Mouse (Mus musculus) hindbrain, embryonic 13.5 days (tissue): ENCODE results near the gene Mtmr12. TPM values are rescaled to one million over a fixed set of nuclear protein-coding genes. Genes with fewer than 3 reads are reported as not detected.
"Not testable (repeated sequence)": the region's sequence is repeated elsewhere in the genome, so short reads cannot be mapped to it uniquely, and the experiment has no call there.

Experiments used
- ATAC-seq: fragments of 200-750 bp; cut with Nextera tagmentation; 2 replicates; pipeline ENCODE4 v1.8.0; 2017; ENCODE audit warnings: moderate TSS enrichment; ENCODE audit not compliant: low FRiP score
- H3K27ac ChIP-seq: fragments of 300-500 bp; sonication (generic); 2 replicates; pipeline ENCODE4 v1.5.1; 2015; ENCODE audit warnings: inconsistent platforms, mild to moderate bottlenecking, moderate library complexity
- H3K27me3 ChIP-seq: fragments of 300-500 bp; sonication (generic); 2 replicates; pipeline ENCODE4 v1.6.1; 2015; ENCODE audit warnings: mild to moderate bottlenecking, inconsistent platforms
- H3K36me3 ChIP-seq: fragments of 300-500 bp; sonication (generic); 2 replicates; pipeline ENCODE4 v1.6.1; 2015; ENCODE audit warnings: mild to moderate bottlenecking, inconsistent platforms
- H3K4me1 ChIP-seq: fragments of 300-500 bp; sonication (generic); replicated peaks from 2 replicates; pipeline ENCODE4 v1.6.1; 2015; ENCODE audit warnings: inconsistent platforms
- H3K4me2 ChIP-seq: fragments of 300-500 bp; sonication (generic); 2 replicates; pipeline ENCODE4 v1.6.1; 2015; ENCODE audit warnings: inconsistent platforms, mild to moderate bottlenecking, moderate library complexity
- H3K4me3 ChIP-seq: fragments of 300-500 bp; sonication (generic); 2 replicates; pipeline ENCODE4 v1.5.1; 2015; ENCODE audit warnings: mild to moderate bottlenecking, inconsistent platforms
- H3K9ac ChIP-seq: fragments of 300-500 bp; sonication (generic); 2 replicates; pipeline ENCODE4 v1.6.1; 2015; ENCODE audit warnings: mild to moderate bottlenecking, inconsistent platforms
- H3K9me3 ChIP-seq: fragments of 300-500 bp; sonication (generic); 2 replicates; pipeline ENCODE4 v1.6.1; 2016; ENCODE audit warnings: inconsistent platforms
- WGBS: fragments of 180-500 bp; shearing (Covaris S2); methylation state at CpG from one replicate; pipeline ENCODE4 v1.1.7; 2015; 5-methylcytosine and 5-hydroxymethylcytosine counted together
- polyA plus RNA-seq: library from polyadenylated mRNA; unstranded; fragments of >200 nt; fragmentation: Nextera tagmentation; extraction: Ambion mirVana; gene quantifications from 2 replicates; pipeline ENCODE4 v1.2.1, GENCODE M21; 2015

Gene Mtmr12
- polyA plus RNA-seq, 1 experiment from 2014 or later: 7.7 TPM

DNA sequence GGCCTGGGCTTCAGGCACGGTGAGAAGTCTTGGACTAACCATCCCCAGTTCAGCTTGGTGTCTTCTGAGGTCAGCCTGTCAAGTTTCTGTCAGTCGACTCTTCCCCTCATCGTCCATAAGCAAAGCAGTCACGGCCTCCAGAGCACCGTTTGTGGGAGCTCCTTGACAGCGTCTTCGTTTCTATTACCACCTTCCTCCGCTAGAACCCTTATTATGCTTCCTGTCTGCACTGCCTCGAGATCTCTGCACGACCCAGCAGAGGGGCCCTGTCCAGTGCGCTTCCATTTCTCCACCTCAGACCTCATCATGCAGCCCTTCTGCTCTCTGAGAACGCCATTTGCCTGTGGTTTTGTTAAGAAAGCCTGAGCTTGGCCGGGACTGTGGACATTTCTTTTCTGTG, 12.0 kb downstream of the Mtmr12 start:
- Histone ChIP-seq H3K27me3 (no peaks in the 10 kb centered on the region), H3K36me3 (no peaks in the 10 kb centered on the region), H3K4me2 (no peak overlapping the region), H3K9me3 (no peaks in the 10 kb centered on the region), H3K4me3 (no peak overlapping the region), H3K9ac (no peak overlapping the region), H3K27ac (no peak overlapping the region), H3K4me1 (peaks cover 39% of the 10 kb centered on the region)
- WGBS: 79% methylated on average over 13 of the region's 13 CpGs
- no peak for ATAC-seq

DNA sequence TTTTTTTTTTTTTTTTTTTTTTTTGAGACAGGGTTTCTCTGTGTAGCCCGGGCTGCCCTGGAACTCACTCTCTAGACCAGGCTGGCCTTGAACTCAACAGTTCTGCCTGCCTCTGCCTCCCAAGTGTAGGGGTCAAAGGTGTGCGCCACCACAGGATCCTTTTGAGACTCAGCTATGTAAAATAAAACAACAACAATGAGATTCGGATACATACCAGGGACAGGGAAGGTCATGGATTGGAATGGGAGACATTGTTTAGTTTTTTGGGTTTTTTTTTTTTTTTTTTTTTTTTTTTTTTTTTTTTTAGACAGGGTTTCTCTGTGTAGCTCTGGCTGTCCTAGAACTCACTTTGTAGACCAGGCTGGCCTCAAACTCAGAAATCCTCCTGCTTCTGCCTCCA, 12.5 kb downstream of the Mtmr12 start:
- H3K4me2 ChIP-seq, H3K27ac ChIP-seq, H3K36me3 ChIP-seq, ATAC-seq, H3K27me3 ChIP-seq, H3K9me3 ChIP-seq, H3K9ac ChIP-seq, H3K4me3 ChIP-seq: not testable (repeated sequence)
- 89% methylated on average over 3 of the region's 3 CpGs for WGBS
- H3K4me1 ChIP-seq: peaks cover 44% of the 10 kb centered on the region

DNA sequence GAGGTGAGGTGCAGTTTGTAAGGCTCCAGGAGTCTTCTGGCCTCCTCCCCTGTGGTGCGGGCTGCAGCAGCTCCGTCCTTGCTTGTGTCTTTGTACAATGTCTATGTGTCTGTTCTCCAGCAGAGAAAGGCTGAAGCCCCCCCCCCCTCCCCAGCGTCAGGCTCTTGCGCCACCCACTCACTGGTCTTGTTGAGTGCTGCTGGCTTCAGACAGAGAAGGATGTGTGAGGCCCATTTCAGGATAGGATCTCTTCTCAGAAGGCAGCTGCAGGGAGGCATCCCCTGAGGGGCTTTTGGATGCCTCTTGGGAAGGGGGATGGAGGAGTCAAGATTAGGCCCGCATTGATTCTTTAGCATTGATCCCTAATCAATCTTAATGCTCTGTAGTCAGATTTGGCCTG, 13.0 kb downstream of the Mtmr12 start:
- Histone ChIP-seq H3K36me3 (no peaks in the 10 kb centered on the region), H3K27ac (no peak overlapping the region), H3K27me3 (no peaks in the 10 kb centered on the region), H3K4me1 (peaks cover 48% of the 10 kb centered on the region), H3K9me3 (no peaks in the 10 kb centered on the region), H3K4me2 (no peak overlapping the region), H3K4me3 (no peak overlapping the region), H3K9ac (no peak overlapping the region)
- WGBS: 26% methylated on average over 5 of the region's 5 CpGs
- ATAC-seq: 0 out of 2 replicates have a peak, but pooled peaks have one; percentile 22

DNA sequence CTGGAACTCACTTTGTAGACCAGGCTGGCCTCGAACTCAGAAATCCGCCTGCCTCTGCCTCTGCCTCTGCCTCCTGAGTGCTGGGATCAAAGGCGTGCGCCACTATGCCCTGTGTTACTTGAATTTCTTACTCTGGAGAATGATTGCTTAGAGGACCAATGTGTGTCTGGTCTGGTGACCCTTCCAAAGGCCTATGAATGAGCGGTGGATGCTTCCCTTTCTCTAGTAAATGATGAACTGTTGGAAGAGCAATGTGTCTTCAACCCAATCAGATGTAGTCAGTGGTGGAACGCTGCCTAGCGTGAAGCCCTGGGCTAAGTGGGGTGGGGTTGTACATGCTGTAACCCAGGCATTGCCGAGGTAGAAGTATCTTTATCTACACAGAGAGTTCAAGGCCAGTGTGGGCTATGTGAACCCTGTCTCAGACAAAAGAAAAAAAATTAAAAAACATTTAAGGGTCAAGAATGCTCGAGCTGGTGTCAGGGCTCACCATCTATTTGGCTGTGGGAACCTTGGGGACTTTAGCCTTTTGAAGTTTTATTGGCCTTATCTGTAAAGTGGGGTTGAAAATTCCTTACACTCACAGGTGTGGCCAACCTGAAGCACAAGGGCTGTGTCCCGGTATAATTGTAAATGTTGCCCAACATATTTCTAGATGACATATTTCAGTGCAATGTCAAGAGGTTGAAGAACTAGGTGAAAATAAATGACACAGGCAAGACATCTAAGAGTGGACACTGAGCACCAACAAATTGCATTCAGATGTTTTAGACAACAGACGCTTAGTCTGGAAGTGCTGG, 14.0 kb downstream of the Mtmr12 start:
- no peaks in the 10 kb centered on the region for H3K36me3 ChIP-seq
- no peak for ATAC-seq
- no peak overlapping the region for H3K4me2 ChIP-seq
- 94% methylated on average over 11 of the region's 11 CpGs for WGBS
- no peaks in the 10 kb centered on the region for H3K27me3 ChIP-seq
- no peaks in the 10 kb centered on the region for H3K9me3 ChIP-seq
- H3K4me1 ChIP-seq: peaks cover 51% of the 10 kb centered on the region
- no peak overlapping the region for H3K27ac ChIP-seq
- H3K4me3 ChIP-seq: no peak overlapping the region
- no peak overlapping the region for H3K9ac ChIP-seq

DNA sequence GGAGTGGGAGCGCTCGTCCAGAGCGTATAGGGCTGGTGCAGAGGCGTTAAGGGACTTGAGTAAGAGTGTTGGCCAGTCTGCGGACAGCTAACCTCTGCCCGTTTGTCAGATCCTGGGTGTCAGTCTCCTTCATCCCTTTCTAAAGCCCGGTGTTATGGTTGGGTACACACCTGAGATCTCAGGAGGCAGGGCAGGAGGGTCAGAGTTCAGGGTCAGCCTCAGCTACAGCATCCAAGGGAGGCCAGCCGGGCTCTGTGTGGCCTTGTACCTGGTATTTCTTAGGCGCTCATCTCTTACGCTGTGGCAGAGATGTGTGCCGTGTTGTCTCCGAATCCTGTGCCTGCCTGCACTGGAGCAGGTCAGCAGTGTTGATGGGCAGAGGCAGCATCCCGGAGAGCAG, 16.3 kb downstream of the Mtmr12 start:
- Histone ChIP-seq H3K4me2 (no peak overlapping the region), H3K27ac (no peak overlapping the region), H3K4me1 (peaks cover 43% of the 10 kb centered on the region), H3K4me3 (no peak overlapping the region), H3K36me3 (no peaks in the 10 kb centered on the region), H3K9ac (no peak overlapping the region), H3K27me3 (no peaks in the 10 kb centered on the region), H3K9me3 (no peaks in the 10 kb centered on the region)
- no peak for ATAC-seq
- WGBS: 87% methylated on average over 13 of the region's 13 CpGs

DNA sequence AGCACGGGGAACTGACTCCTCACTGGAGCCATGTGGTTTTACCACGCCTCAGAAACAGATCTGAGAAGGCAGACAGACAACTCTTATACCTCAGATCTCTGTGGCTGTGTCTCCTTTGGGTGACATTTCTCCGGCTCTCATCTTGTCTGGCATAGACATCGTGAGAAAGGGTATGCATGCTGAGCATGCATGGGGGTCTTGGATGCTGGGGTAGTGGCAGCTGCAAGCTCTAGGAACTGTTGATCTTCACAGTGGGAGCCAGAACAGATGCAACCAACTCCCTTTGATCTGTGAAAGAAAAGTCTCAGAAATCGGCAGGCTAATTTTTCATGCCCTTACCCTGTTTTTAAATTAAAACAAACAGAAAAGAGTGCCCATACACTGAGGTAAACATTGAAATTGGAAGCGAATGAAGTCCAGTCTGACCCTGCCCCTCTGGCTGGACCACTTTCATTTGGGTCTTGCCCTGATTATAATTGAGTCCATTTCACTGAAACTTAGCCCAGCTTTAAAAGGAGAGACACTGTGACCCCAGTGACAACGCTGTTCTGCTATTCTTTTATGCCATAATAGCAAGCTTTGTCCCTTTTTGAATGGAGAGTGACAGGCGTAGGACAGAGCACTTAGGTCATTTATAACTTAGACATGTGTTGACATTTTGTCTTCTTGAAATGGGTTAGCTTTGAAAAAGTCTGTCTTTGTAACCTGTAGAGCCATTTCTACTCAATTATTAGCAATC, 17.9 kb downstream of the Mtmr12 start:
- Histone ChIP-seq H3K4me2 (no peak overlapping the region), H3K27me3 (no peaks in the 10 kb centered on the region), H3K4me3 (no peak overlapping the region), H3K27ac (0 out of 2 replicates have a peak overlapping the region, but pooled peaks have one; percentile 30), H3K9ac (no peak overlapping the region), H3K36me3 (no peaks in the 10 kb centered on the region), H3K9me3 (no peaks in the 10 kb centered on the region), H3K4me1 (peaks cover 40% of the 10 kb centered on the region)
- ATAC-seq: no peak
- WGBS: 9% methylated on average over 8 of the region's 8 CpGs

DNA sequence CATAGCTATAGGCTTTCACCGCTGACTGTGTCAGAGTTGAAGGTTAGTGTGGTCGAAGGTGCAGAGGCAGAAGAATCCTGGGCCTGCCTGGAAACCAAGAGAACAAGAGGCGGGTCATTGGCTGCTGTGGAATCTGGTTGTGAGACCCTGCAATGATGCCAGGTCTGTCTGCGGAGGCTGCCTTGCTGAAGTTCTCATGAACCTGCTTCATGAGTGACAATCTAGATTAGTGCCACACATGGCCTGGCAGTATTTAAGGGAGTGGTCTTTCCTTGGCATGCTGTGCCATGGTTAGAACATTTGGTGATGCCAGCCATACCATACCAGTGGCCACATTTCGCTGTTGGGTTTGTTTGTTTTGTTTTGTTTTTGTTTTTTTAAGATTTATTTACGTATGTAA, 18.6 kb downstream of the Mtmr12 start:
- no peaks in the 10 kb centered on the region for H3K9me3 ChIP-seq
- H3K9ac ChIP-seq: no peak overlapping the region
- no peak overlapping the region for H3K27ac ChIP-seq
- H3K4me3 ChIP-seq: no peak overlapping the region
- H3K36me3 ChIP-seq: no peaks in the 10 kb centered on the region
- 49% methylated on average over 6 of the region's 6 CpGs for WGBS
- no peak for ATAC-seq
- no peaks in the 10 kb centered on the region for H3K27me3 ChIP-seq
- H3K4me1 ChIP-seq: peaks cover 42% of the 10 kb centered on the region
- no peak overlapping the region for H3K4me2 ChIP-seq

DNA sequence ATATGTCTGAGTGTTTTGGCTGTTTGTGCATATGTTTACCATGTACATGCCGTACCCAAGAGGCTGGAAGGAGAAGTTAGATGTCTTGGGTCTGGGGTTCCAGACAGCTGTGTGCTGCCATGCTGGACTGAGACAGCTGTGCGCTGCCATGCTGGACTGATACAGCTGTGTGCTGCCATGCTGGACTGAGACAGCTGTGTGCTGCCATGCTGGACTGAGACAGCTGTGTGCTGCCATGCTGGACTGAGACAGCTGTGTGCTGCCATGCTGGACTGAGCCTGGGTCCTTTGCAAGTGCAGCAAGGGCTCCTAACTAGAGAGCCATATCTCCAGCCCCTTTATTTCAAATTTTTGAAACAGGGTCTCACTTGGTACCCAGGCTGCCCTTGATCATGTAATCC, 19.4 kb downstream of the Mtmr12 start:
- H3K27me3 ChIP-seq: no peaks in the 10 kb centered on the region
- H3K36me3 ChIP-seq: no peaks in the 10 kb centered on the region
- H3K9ac ChIP-seq: no peak overlapping the region
- H3K27ac ChIP-seq: no peak overlapping the region
- H3K9me3 ChIP-seq: no peaks in the 10 kb centered on the region
- H3K4me1 ChIP-seq: peaks cover 43% of the 10 kb centered on the region
- H3K4me3 ChIP-seq: no peak overlapping the region
- no peak for ATAC-seq
- 98% methylated on average over 2 of the region's 2 CpGs for WGBS
- H3K4me2 ChIP-seq: no peak overlapping the region

DNA sequence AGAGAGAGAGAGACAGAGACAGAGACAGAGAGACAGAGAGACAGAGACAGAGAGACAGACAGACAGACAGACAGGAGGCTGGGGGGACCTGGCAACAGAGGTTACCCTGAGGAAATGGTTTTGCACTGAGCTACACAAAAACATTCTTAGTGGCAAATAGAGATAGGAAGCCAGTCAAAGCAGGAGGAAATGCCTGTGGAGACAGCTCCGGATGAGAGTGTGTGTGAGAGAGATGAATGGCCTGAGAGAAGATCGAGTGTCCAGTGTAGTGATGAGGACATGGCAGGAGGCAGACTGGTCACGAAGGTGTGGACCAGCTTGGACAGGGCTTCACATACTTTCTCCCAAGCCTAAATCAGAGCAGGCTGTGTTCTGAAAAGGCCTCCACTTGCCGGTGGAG, 20.2 kb downstream of the Mtmr12 start:
- ATAC-seq: no peak
- no peak overlapping the region for H3K27ac ChIP-seq
- H3K9ac ChIP-seq: no peak overlapping the region
- H3K27me3 ChIP-seq: no peaks in the 10 kb centered on the region
- WGBS: 80% methylated on average over 4 of the region's 4 CpGs
- no peak overlapping the region for H3K4me3 ChIP-seq
- H3K4me1 ChIP-seq: peaks cover 46% of the 10 kb centered on the region
- H3K4me2 ChIP-seq: no peak overlapping the region
- no peaks in the 10 kb centered on the region for H3K36me3 ChIP-seq
- no peaks in the 10 kb centered on the region for H3K9me3 ChIP-seq

DNA sequence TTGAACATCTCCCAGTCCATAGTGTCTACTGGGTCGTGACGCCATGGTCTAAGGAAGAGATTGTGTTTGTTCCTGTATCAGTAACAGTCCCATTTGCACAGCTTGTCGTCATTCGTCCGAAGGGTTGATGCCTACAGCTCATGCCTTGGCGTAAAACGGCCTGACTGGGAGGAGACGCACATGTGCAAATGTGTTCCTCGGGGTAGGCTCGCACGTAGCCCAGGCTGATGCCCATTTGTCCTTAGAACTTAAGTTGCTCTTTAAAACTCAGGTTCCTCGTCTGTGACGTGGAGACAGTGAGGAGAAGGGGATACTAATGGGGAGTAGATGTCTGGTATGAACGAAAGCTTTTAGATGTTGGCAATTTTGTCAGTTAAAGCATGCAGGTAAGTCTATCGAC, 22.1 kb downstream of the Mtmr12 start:
- Histone ChIP-seq H3K27me3 (no peaks in the 10 kb centered on the region), H3K4me1 (peaks cover 43% of the 10 kb centered on the region), H3K36me3 (0 out of 2 replicates have a peak, but pooled peaks cover 2% of the 10 kb centered on the region), H3K9me3 (no peaks in the 10 kb centered on the region), H3K27ac (no peak overlapping the region), H3K4me2 (no peak overlapping the region), H3K9ac (no peak overlapping the region), H3K4me3 (no peak overlapping the region)
- 96% methylated on average over 15 of the region's 15 CpGs for WGBS
- no peak for ATAC-seq

DNA sequence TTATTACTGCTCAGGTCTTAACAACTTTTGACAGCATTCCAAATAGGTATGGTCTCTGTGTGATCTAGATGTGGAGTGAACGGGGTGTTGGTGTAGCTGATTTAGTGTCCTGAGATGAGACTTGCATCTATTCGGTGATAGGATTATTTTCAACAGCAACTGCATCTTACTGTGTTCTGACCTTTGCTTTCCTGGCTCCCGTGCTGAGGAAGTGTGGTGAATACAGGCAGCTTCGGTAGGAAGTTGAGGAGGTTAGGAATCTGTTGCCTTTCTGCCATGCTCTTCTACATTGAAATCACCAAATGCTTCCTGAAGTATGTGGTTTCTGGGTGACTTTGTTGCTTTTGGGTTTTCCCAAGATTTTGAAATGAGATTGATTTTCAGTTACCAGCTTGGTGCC, 22.5 kb downstream of the Mtmr12 start:
- Histone ChIP-seq H3K36me3 (peaks cover 6% of the 10 kb centered on the region), H3K4me1 (peaks cover 43% of the 10 kb centered on the region), H3K4me2 (no peak overlapping the region), H3K9ac (no peak overlapping the region), H3K27ac (no peak overlapping the region), H3K27me3 (no peaks in the 10 kb centered on the region), H3K9me3 (no peaks in the 10 kb centered on the region), H3K4me3 (no peak overlapping the region)
- ATAC-seq: no peak
- 82% methylated on average over 4 of the region's 4 CpGs for WGBS

DNA sequence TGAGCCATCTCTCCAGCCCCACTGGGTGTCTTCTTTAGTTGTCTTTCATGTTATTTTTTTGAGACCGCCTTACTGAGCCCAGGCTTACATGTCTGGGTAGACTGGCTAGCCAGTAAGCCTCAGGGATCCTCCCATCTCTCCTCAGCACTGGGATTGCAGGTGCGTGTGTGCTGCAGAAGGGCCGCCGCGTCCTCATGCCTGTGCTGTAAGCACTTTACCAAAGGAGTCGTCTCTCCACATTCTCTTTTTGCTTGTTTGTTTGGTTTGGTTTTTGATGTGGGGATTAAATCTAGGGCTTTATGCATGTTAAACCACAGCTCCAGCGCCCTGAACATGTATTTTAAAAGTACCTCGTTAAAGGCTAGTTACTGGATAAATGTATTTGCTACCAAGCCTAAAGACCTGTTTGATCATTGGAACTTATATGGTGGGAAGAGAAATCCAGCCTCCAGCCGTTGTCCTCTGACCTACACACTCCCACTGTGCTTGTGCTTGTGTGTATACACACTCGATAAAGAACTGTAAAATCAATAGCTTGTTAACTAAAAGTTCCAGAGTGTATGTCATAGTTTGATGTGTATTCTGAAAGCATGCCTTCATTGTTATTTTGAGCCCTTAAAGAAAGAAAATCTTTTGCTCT, 24.9 kb downstream of the Mtmr12 start:
- H3K9ac ChIP-seq: no peak overlapping the region
- WGBS: 86% methylated on average over 10 of the region's 10 CpGs
- peaks cover 30% of the 10 kb centered on the region for H3K4me1 ChIP-seq
- no peaks in the 10 kb centered on the region for H3K9me3 ChIP-seq
- H3K4me2 ChIP-seq: no peak overlapping the region
- ATAC-seq: no peak
- no peaks in the 10 kb centered on the region for H3K27me3 ChIP-seq
- no peak overlapping the region; the same call in 1 of the 2 replicates for H3K27ac ChIP-seq
- H3K36me3 ChIP-seq: peaks cover 28% of the 10 kb centered on the region
- H3K4me3 ChIP-seq: no peak overlapping the region
